Mouse (Mus musculus) kidney, postnatal 0 days (tissue): ENCODE measurements around the gene Plcd4. TPM values are rescaled to one million over a fixed set of nuclear protein-coding genes. Genes with fewer than 3 reads are reported as not detected.
"Not testable (repeated sequence)": the region's sequence is repeated elsewhere in the genome, so short reads cannot be mapped to it uniquely, and the experiment has no call there.

Experiments used
- ATAC-seq: fragments of 200-750 bp; cut with Nextera tagmentation; replicated peaks from 2 replicates; pipeline ENCODE4 v1.8.0; 2017; ENCODE audit warnings: low read depth, moderate number of reproducible peaks, moderate TSS enrichment, moderate library complexity; ENCODE audit not compliant: low FRiP score
- DNase-seq: peaks from one replicate; pipeline ENCODE4 v3.0.0-alpha.2; 2016; ENCODE audit warnings: low spot score
- H3K27ac ChIP-seq: fragments of 300-500 bp; sonication (generic); 2 replicates; pipeline ENCODE4 v1.5.1; 2014; ENCODE audit warnings: mild to moderate bottlenecking
- H3K27me3 ChIP-seq: fragments of 300-500 bp; sonication (generic); 2 replicates; pipeline ENCODE4 v1.6.1; 2014; ENCODE audit warnings: low read length, mixed read lengths; ENCODE audit not compliant: insufficient read depth
- H3K36me3 ChIP-seq: fragments of 300-500 bp; sonication (generic); 2 replicates; pipeline ENCODE4 v1.6.1; 2014; ENCODE audit warnings: low read length, mixed read lengths; ENCODE audit not compliant: insufficient read depth
- H3K4me1 ChIP-seq: fragments of 300-500 bp; sonication (generic); replicated peaks from 2 replicates; pipeline ENCODE4 v1.6.1; 2014; ENCODE audit warnings: antibody characterized with exemption, low read length, mixed read lengths; ENCODE audit not compliant: insufficient read depth
- H3K4me2 ChIP-seq: fragments of 300-500 bp; sonication (generic); 2 replicates; pipeline ENCODE4 v1.6.1; 2014; ENCODE audit warnings: mild to moderate bottlenecking, low read length, moderate library complexity, mixed read lengths
- H3K4me3 ChIP-seq: fragments of 300-500 bp; sonication (generic); replicated peaks from 2 replicates; pipeline ENCODE4 v1.5.1; 2014; ENCODE audit warnings: low read depth, low read length
- H3K9ac ChIP-seq: fragments of 300-500 bp; sonication (generic); 2 replicates; pipeline ENCODE4 v1.6.1; 2014; ENCODE audit warnings: low read depth, low read length
- H3K9me3 ChIP-seq: fragments of 300-500 bp; sonication (generic); replicated peaks from 2 replicates; pipeline ENCODE4 v1.6.1; 2016; ENCODE audit warnings: low read length, inconsistent platforms, mixed read lengths
- CTCF ChIP-seq: IDR thresholded peaks from 2 replicates; pipeline ENCODE4 v1.5.1; 2016; ENCODE audit warnings: antibody characterized with exemption, low read depth, mild to moderate bottlenecking, moderate library complexity
- WGBS: fragments of 180-500 bp; shearing (Covaris S2); extraction: QIAGEN DNeasy Blood & Tissue Kit; methylation state at CpG from one replicate; pipeline ENCODE4 v1.1.7; 2014; 5-methylcytosine and 5-hydroxymethylcytosine counted together
- polyA plus RNA-seq: library from polyadenylated mRNA; unstranded; fragments of >200 nt; fragmentation: Nextera tagmentation; extraction: Ambion mirVana; gene quantifications from 2 replicates; pipeline ENCODE4 v1.2.1, GENCODE M21; 2015

Gene Plcd4
- polyA plus RNA-seq, 1 experiment from 2014 or later = 1.0 TPM

DNA sequence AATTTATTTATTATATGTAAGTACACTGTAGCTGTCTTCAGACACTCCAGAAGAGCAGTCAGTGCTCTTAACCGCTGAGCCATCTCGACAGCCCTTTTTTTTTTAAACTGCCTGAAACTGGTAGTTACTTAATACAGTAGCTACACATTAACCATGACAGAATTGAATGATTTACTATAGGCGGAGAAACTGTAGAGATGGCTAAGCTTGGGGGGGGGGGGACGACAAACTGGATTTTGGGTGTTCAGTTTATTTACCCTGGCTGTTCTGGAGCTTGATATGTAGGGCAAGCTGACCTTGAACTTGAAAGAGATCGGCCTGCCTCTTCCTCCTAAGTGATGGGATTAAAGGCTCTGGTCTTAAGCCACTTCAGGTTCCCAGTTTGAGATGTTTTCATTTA, 31.4 kb upstream of the Plcd4 start:
- no peak for TF ChIP-seq CTCF
- H3K9ac ChIP-seq = no peak overlapping the region
- no peak overlapping the region for H3K27ac ChIP-seq
- no peaks in the 10 kb centered on the region for H3K36me3 ChIP-seq
- H3K27me3 ChIP-seq = no peaks in the 10 kb centered on the region
- no peaks in the 10 kb centered on the region for H3K9me3 ChIP-seq
- H3K4me1 ChIP-seq = no peaks in the 10 kb centered on the region; the same call in 1 of the 2 replicates
- H3K4me3 ChIP-seq = no peak overlapping the region
- DNase-seq (no peak), ATAC-seq (no peak)
- 76% methylated on average over 5 of the region's 5 CpGs for WGBS
- no peak overlapping the region for H3K4me2 ChIP-seq

DNA sequence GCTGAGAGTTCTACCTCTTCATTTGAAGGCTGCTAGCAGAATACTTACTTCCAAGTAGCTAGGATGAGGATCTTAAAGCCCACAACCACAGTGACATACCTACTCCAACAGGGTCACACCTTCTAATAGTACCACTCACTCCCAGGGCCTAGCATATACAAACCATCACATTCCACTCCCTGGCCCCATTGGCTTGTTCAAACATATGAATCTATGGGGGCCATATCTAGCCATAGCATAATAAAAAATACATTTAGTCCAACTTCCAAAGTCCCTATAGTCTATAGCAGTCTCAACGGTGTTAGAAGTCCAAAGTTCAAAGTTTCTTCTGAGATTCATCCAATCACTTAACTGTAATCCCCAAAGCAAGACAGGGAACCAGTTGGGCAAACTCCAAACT, 29.7 kb upstream of the Plcd4 start:
- not testable (repeated sequence) for H3K4me1 ChIP-seq, H3K9me3 ChIP-seq, H3K4me3 ChIP-seq, H3K36me3 ChIP-seq, H3K27me3 ChIP-seq, ATAC-seq, H3K27ac ChIP-seq, H3K9ac ChIP-seq, H3K4me2 ChIP-seq, DNase-seq
- WGBS = 87% methylated on average over 1 of the region's 1 CpGs

DNA sequence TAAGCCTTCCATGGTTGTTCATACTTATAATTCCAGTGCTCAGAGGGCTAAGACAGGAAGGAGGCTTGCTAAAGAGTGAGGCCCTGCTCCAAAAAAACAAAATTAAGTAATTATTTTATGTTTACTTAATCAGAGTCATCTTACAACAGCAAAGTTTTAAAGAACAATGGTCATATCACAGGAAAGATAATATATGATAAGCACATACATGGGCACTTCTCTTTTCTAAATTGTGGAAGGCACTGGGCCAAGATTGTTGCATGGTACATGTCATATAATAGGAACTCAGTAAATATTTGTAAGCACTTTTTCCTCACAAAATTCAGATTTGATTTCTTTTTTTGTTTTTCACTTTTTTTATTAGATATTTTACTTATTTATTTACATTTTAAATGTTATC, 22.8 kb upstream of the Plcd4 start:
- TF ChIP-seq CTCF = no peak
- ATAC-seq = no peak
- Histone ChIP-seq H3K9me3 (no peaks in the 10 kb centered on the region), H3K4me2 (no peak overlapping the region), H3K27ac (no peak overlapping the region), H3K9ac (no peak overlapping the region), H3K4me3 (no peak overlapping the region), H3K27me3 (no peaks in the 10 kb centered on the region), H3K36me3 (peaks cover 28% of the 10 kb centered on the region), H3K4me1 (no peaks in the 10 kb centered on the region)
- DNase-seq = no peak

DNA sequence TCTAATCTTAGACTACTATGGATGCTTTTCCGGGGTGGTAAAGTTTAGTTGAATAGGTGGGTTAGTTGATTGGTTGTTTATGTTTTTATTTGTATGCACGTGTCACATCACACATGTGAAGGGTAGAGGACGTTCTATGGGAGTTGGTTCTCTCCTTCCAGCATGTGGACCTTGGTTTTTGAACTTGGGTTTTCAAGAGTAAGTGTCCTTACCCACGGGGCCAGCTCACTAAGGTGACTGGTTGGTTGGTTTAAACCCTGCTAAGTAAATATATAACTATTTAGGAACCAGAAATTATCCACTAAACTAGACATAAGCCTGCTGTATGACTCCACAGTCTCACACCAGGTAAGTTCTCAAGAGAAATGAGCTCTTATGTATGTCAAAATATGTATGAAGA, 17.9 kb upstream of the Plcd4 start:
- no peak for DNase-seq

DNA sequence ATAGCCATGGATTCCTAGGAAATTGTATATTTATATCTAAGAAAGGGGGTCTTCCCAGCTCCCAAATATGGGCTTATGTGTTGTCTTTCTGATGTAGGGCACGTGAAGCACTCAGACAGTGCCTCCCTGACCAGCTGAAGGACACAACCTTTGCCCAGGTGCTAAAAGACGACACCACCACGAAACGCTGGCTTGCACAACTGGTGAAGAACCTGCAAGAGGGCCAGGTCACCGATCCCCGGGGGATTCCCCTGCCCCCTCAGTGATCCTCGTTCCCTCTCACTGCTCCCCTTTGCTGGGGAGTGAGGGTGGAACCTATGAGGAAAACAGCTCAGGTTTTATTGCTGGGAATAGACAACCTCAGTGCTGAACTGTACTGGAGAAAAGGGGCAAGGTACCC, 14.1 kb upstream of the Plcd4 start:
- Histone ChIP-seq H3K36me3 (peaks cover 61% of the 10 kb centered on the region), H3K27ac (no peak overlapping the region), H3K4me3 (no peak overlapping the region), H3K4me2 (no peak overlapping the region), H3K9ac (no peak overlapping the region), H3K4me1 (no peaks in the 10 kb centered on the region), H3K27me3 (no peaks in the 10 kb centered on the region), H3K9me3 (no peaks in the 10 kb centered on the region)
- 48% methylated on average over 7 of the region's 7 CpGs for WGBS
- TF ChIP-seq CTCF = no peak
- ATAC-seq (no peak), DNase-seq (no peak)

More for the DNA sequence above, 17.9 kb upstream of the Plcd4 start:
- H3K9ac ChIP-seq = no peak overlapping the region
- no peak overlapping the region for H3K4me3 ChIP-seq
- TF ChIP-seq CTCF = no peak
- no peak overlapping the region for H3K27ac ChIP-seq
- H3K36me3 ChIP-seq = peaks cover 52% of the 10 kb centered on the region
- 90% methylated on average over 4 of the region's 4 CpGs for WGBS
- H3K9me3 ChIP-seq = no peaks in the 10 kb centered on the region
- no peaks in the 10 kb centered on the region for H3K4me1 ChIP-seq
- ATAC-seq = no peak; the same call in 1 of the 2 replicates
- H3K27me3 ChIP-seq = no peaks in the 10 kb centered on the region
- no peak overlapping the region for H3K4me2 ChIP-seq

DNA sequence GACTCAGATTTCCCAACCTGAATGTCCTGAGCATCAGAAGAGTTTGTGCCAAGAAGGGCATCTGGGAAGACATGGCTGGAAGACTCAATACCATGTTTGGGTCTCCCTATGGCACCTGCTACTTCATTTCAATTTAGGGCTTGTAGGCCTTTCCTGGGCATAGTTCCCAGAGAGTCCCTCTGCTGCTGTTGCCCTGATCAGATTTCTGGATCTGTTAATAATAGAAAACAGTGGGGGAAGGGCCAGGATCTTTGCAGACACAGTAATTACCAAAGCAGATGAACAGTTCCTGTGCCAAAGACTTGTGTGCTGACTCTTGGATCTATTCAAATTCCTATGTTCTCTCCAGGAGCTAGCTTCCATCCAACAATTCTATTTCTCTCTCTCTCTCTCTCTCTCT, 4.0 kb upstream of the Plcd4 start:
- no peak for TF ChIP-seq CTCF
- H3K9me3 ChIP-seq = no peaks in the 10 kb centered on the region
- H3K27ac ChIP-seq = no peak overlapping the region
- no peaks in the 10 kb centered on the region for H3K4me1 ChIP-seq
- no peak overlapping the region for H3K9ac ChIP-seq
- ATAC-seq (no peak), DNase-seq (peak; percentile 21)
- H3K4me2 ChIP-seq = no peak overlapping the region
- H3K27me3 ChIP-seq = no peaks in the 10 kb centered on the region
- no peaks in the 10 kb centered on the region for H3K36me3 ChIP-seq
- no peak overlapping the region for H3K4me3 ChIP-seq

DNA sequence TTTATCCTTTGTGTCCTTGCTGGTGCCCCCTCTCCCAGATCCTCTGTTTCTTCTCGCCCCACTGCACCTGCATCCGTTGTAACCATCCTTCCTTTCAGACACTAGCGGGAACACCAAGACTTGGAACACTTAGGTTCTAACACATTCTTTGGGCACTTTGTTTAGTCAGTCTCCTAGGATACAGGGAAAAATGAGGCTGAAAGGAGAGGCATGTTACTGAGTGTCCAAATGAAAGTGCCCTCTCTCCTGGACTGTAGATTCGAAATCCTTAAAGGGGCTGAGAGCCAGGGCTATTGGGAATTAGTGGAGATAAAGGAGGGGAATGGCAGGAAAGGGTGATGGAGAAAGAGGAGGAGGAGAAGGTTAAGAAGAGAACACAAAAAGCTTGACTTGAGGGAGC, 1.5 kb downstream of the Plcd4 start, which contains the start of gene Usp37:
TSS of gene Usp37 (minus strand) at position 101 of the 400 bp plus-strand sequence.
- TF ChIP-seq CTCF = no peak
- ATAC-seq = no peak
- DNase-seq = no peak
- no peaks in the 10 kb centered on the region for H3K4me1 ChIP-seq
- WGBS = 83% methylated on average over 4 of the region's 4 CpGs
- no peaks in the 10 kb centered on the region for H3K9me3 ChIP-seq
- no peak within 1 kb of the TSS for H3K9ac ChIP-seq
- no peaks in the 10 kb centered on the region for H3K36me3 ChIP-seq
- peak within 1 kb of the TSS; percentile 38 for H3K4me2 ChIP-seq
- H3K4me3 ChIP-seq = no peak within 1 kb of the TSS
- no peak within 1 kb of the TSS for H3K27ac ChIP-seq
- no peaks in the 10 kb centered on the region for H3K27me3 ChIP-seq
